Mouse (Mus musculus): ENCODE results near the gene Phospho1. TPM values are rescaled to one million over a fixed set of nuclear protein-coding genes. Genes with fewer than 3 reads are reported as not detected.

Phospho1 gene
- total and polyA plus RNA-seq, 2 experiments from 2014 or later: 0.59 to 5.2 TPM

DNA sequence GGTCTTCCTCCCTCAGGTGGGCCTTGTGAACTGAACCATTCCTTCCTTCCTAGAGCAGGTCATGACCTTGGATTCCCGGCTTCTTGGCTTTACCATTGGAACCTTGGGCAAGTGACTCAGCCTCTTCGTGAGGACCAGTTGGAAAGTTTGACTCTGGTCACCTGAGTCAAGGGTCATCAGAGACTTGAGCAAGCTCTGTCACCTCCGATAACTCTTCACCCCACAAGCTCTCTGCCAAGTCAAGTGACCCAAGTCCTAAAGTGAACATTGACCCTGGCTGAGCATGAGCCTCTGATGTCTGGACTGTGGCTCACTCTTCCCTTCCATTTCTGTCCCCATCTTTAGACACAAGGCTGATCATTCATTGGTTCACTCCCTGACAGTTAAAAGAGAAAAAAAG lies 2.8 kb upstream of the Phospho1 start:
- TF ChIP-seq CTCF (IDR thresholded peaks at IDR 0.05; ENCODE audit: low read depth): no peak
- H3K9me3 ChIP-seq (ENCODE audit: low read length): no peaks in the 10 kb centered on the region
- H3K27ac ChIP-seq: no peak overlapping the region
- no peak for ATAC-seq
- H3K4me3 ChIP-seq (ENCODE audit: low read length): no peak overlapping the region
- H3K9ac ChIP-seq (replicated peaks; ENCODE audit: low read length): no peak overlapping the region
- no peaks in the 10 kb centered on the region for H3K36me3 ChIP-seq (ENCODE audit: insufficient read depth, low read length)
- 89% methylated on average over 3 of the region's 3 CpGs for WGBS
- peaks cover 1% of the 10 kb centered on the region for H3K27me3 ChIP-seq (ENCODE audit: insufficient read depth, low read length)
- H3K4me2 ChIP-seq (ENCODE audit: low read depth, low read length): no peak overlapping the region
- H3K4me1 ChIP-seq (ENCODE audit: insufficient read depth, low read length): no peaks in the 10 kb centered on the region; the same call in 1 of the 2 replicates
- no peak for DNase-seq (ENCODE audit: low spot score)

DNA sequence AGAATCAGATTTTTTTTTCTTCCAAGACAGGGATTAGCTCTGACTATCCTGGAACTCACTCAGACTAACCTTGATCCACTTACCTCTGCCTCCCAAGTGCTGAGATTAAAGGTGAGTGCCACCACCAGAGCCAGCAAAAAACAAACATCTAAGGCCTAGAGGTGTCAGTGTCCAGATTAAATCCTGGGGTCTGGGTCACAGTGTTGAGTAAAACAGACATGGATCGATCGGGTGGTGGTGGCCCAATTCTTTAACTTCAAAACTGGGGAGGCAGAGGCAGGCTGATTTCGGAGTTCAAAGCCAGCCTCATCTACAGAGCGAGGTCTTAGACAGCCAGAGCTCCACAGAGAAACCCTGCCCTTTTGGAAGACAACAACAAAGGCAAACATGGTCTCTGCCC lies 1.9 kb upstream of the Phospho1 start:
- DNase-seq (ENCODE audit: low spot score) (no peak), ATAC-seq (no peak)
- Histone ChIP-seq H3K27me3 (ENCODE audit: insufficient read depth, low read length) (peaks cover 5% of the 10 kb centered on the region), H3K9me3 (ENCODE audit: low read length) (no peaks in the 10 kb centered on the region), H3K4me3 (ENCODE audit: low read length) (no peak overlapping the region), H3K4me1 (ENCODE audit: insufficient read depth, low read length) (no peaks in the 10 kb centered on the region; the same call in 1 of the 2 replicates), H3K4me2 (ENCODE audit: low read depth, low read length) (no peak overlapping the region), H3K9ac (replicated peaks; ENCODE audit: low read length) (no peak overlapping the region), H3K36me3 (ENCODE audit: insufficient read depth, low read length) (no peaks in the 10 kb centered on the region), H3K27ac (no peak overlapping the region)
- 93% methylated on average over 4 of the region's 4 CpGs for WGBS
- no peak for TF ChIP-seq CTCF (IDR thresholded peaks at IDR 0.05; ENCODE audit: low read depth)

- TF ChIP-seq CTCF (IDR thresholded peaks at IDR 0.05; ENCODE audit: low read depth): no peak
- Histone ChIP-seq H3K4me2 (ENCODE audit: low read depth, low read length) (peak overlapping the region; percentile 99), H3K4me3 (ENCODE audit: low read length) (peak overlapping the region; percentile 69), H3K36me3 (ENCODE audit: insufficient read depth, low read length) (no peaks in the 10 kb centered on the region), H3K4me1 (ENCODE audit: insufficient read depth, low read length) (no peaks in the 10 kb centered on the region; the same call in 1 of the 2 replicates), H3K27ac (no peak overlapping the region), H3K9me3 (ENCODE audit: low read length) (no peaks in the 10 kb centered on the region), H3K27me3 (ENCODE audit: insufficient read depth, low read length) (peaks cover 21% of the 10 kb centered on the region), H3K9ac (replicated peaks; ENCODE audit: low read length) (peak overlapping the region; percentile 68)
- WGBS: under 1% methylated on average over 11 of the region's 11 CpGs
- DNase-seq (ENCODE audit: low spot score): no peak
- 0 out of 2 replicates have a peak, but pooled peaks have one; percentile 1 for ATAC-seq
These were observed 561 bp downstream of the Phospho1 start for GRCm38 (mm10) chr11:95824877-95825243.

GRCm38 (mm10) chr11:95825625-95826024 lies 1.3 kb downstream of the Phospho1 start:
- peaks cover 29% of the 10 kb centered on the region for H3K27me3 ChIP-seq (ENCODE audit: insufficient read depth, low read length)
- no peaks in the 10 kb centered on the region for H3K36me3 ChIP-seq (ENCODE audit: insufficient read depth, low read length)
- H3K27ac ChIP-seq: no peak overlapping the region
- ATAC-seq: no peak
- no peak overlapping the region for H3K9ac ChIP-seq (replicated peaks; ENCODE audit: low read length)
- no peak for DNase-seq (ENCODE audit: low spot score)
- H3K4me1 ChIP-seq (ENCODE audit: insufficient read depth, low read length): peaks cover 3% of the 10 kb centered on the region
- H3K4me3 ChIP-seq (ENCODE audit: low read length): no peak overlapping the region
- no peak overlapping the region for H3K4me2 ChIP-seq (ENCODE audit: low read depth, low read length)
- TF ChIP-seq CTCF (IDR thresholded peaks at IDR 0.05; ENCODE audit: low read depth): no peak
- H3K9me3 ChIP-seq (ENCODE audit: low read length): no peaks in the 10 kb centered on the region
- WGBS: 45% methylated on average over 3 of the region's 3 CpGs

GRCm38 (mm10) chr11:95826317-95827167 lies 2.2 kb downstream of the Phospho1 start:
- TF ChIP-seq CTCF (IDR thresholded peaks at IDR 0.05; ENCODE audit: low read depth): no peak
- no peak overlapping the region for H3K27ac ChIP-seq
- H3K27me3 ChIP-seq (ENCODE audit: insufficient read depth, low read length): peaks cover 37% of the 10 kb centered on the region
- H3K36me3 ChIP-seq (ENCODE audit: insufficient read depth, low read length): no peaks in the 10 kb centered on the region
- H3K4me2 ChIP-seq (ENCODE audit: low read depth, low read length): no peak overlapping the region
- H3K9me3 ChIP-seq (ENCODE audit: low read length): no peaks in the 10 kb centered on the region
- no peak overlapping the region for H3K4me3 ChIP-seq (ENCODE audit: low read length)
- WGBS: 52% methylated on average over 6 of the region's 6 CpGs
- H3K4me1 ChIP-seq (ENCODE audit: insufficient read depth, low read length): peaks cover 9% of the 10 kb centered on the region
- no peak for DNase-seq (ENCODE audit: low spot score)
- H3K9ac ChIP-seq (replicated peaks; ENCODE audit: low read length): no peak overlapping the region
- no peak for ATAC-seq

- ATAC-seq (no peak), DNase-seq (ENCODE audit: low spot score) (no peak)
- H3K27ac ChIP-seq: no peak overlapping the region
- TF ChIP-seq CTCF (IDR thresholded peaks at IDR 0.05; ENCODE audit: low read depth): no peak
- no peak overlapping the region for H3K9ac ChIP-seq (replicated peaks; ENCODE audit: low read length)
- H3K4me3 ChIP-seq (ENCODE audit: low read length): no peak overlapping the region
- H3K27me3 ChIP-seq (ENCODE audit: insufficient read depth, low read length): peaks cover 43% of the 10 kb centered on the region
- 20% methylated on average over 3 of the region's 3 CpGs for WGBS
- H3K36me3 ChIP-seq (ENCODE audit: insufficient read depth, low read length): no peaks in the 10 kb centered on the region
- no peaks in the 10 kb centered on the region for H3K9me3 ChIP-seq (ENCODE audit: low read length)
- H3K4me2 ChIP-seq (ENCODE audit: low read depth, low read length): no peak overlapping the region
- peaks cover 9% of the 10 kb centered on the region for H3K4me1 ChIP-seq (ENCODE audit: insufficient read depth, low read length)
These were observed 2.8 kb downstream of the Phospho1 start for GRCm38 (mm10) chr11:95827168-95827447.

DNA sequence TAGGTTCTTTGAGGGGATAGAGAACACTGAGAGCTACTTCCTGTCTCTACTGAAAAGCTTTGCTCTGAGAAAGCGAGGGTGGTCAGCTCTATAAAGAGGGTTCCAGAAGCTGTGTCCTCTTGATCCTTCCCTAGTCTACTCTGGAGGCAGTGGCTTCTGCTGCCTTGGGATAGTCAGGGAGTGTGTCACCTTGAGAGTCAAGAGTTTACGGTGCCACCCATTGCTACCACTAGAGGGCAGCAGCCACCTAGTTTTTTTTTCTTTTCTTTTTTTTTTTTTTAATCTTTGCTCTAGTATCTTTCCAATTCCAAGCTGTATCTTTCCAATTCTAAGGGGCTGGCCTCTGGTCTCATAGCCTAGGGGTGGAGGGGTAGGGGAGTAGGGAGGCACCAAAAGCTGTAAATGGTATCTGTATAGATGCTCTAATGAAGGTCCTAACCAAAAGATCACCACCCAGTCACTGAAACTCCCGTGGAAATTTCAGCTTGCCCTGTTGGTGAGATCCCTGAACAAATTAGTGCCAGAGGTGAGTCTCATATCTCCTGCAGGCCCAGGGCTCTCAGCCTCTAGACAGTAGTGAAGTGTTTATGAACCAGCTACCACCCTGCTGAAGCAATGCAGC lies 3.3 kb downstream of the Phospho1 start:
- Histone ChIP-seq H3K9ac (replicated peaks; ENCODE audit: low read length) (no peak overlapping the region), H3K27ac (no peak overlapping the region), H3K4me1 (ENCODE audit: insufficient read depth, low read length) (peaks cover 9% of the 10 kb centered on the region), H3K36me3 (ENCODE audit: insufficient read depth, low read length) (no peaks in the 10 kb centered on the region), H3K4me2 (ENCODE audit: low read depth, low read length) (no peak overlapping the region), H3K4me3 (ENCODE audit: low read length) (no peak overlapping the region), H3K9me3 (ENCODE audit: low read length) (no peaks in the 10 kb centered on the region), H3K27me3 (ENCODE audit: insufficient read depth, low read length) (peaks cover 48% of the 10 kb centered on the region)
- ATAC-seq (no peak), DNase-seq (ENCODE audit: low spot score) (peak; percentile 81)
- TF ChIP-seq CTCF (IDR thresholded peaks at IDR 0.05; ENCODE audit: low read depth): peak; percentile 85
- WGBS: 9% methylated on average over 3 of the region's 3 CpGs

Data from hindbrain, postnatal 0 days (tissue).